Mouse (Mus musculus): ENCODE measurements around the gene Gdf7. TPM values are rescaled to one million over a fixed set of nuclear protein-coding genes. Genes with fewer than 3 reads are reported as not detected.

Gene Gdf7
- under 1 TPM; 0.48 to 0.63 TPM for total RNA-seq (2021)
- long read RNA-seq, experiment 1: 0 reads
- long read RNA-seq, experiment 2: 0 reads

DNA sequence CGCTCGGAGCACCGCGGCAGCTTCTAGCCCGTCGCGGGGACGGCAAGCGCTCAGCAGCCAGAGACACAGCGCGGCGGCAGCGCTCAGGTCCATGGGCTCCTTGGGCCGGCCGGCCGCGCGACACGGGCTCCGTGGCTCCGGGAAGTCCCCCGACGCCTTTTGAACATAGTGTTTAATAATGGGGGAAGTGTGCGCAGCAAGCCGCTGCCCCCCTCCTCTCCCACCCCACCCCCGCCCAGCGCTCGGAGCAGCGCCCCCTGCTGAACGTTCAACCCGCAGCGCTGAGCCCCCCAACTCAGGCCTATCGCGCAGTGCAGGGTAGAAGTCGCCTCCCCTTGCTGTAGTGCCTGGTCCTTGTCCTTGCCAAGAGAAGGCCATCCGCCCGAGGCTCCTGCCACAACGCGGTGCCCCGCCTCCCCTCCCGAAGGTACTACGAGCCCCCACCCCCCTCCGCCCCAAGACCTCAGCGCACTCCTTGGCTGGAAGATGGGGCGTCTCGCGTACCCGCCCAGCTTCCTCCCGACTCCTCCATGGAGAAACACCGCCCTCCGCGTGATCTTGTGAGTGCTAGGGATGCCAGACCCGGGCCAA, at the start of gene Gdf7:
Gene Gdf7 (minus strand): TSS at position 114 of the 591 bp plus-strand sequence.
- intact Hi-C loops (cut with DNase I): loop anchor here (5.0 kb wide), 1 partner anchor 95 kb away; the partner anchor contains the start of gene Ldah
- no peak for DNase-seq (ENCODE audit: low spot score in 2 of 2)

DNA sequence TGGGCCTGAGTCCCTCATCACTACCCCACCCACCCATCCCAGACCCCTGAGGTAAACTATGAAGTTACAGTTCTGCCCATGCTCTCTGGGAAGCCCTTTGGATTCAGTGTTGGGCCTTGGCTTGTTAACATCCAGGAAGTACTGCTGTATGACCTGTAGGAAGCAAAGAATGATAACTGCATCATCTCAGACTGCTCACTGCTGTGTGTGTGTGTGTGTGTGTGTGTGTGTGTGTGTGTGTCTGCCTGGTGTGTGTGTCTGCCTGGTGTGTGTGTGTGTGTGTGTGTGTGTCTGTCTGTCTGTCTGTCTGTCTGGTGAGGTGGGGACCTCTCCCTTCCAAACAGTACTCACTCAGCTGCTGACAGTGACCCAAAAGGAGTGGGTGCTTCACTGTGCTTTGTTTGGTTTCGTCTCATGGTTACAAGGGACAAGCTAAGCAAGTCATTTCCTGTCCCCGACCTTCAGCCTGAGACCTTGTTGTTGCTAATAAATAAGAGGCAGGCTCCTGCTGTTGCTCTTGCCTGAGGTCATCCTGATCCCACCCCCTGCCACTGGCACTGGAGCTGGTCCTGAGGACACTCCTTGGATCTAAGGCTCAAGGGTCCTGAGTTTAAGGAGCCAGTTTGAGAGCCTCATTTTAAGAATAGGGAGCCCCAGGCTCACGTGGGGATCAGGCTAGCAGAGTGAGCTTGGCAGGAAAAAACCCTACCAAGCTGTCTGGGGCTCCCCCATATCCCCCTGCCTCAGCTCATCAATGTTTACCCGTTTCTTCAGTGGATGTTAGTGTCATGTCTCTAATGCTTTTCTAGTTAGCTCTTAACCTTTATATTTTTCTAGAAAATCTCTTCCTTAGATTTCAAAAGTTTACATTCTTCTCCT, 49.5 kb upstream of the Gdf7 start:
- no peak for DNase-seq (ENCODE audit: low spot score in 2 of 2)
- intact Hi-C loops (cut with DNase I): no loop called here

GRCm38 (mm10) chr12:8348733-8349513, 47.2 kb upstream of the Gdf7 start:
- no peak for DNase-seq (ENCODE audit: low spot score in 2 of 2)
- intact Hi-C loops (cut with DNase I): loop anchor here (5.0 kb wide), 1 partner anchor 148 kb away; no protein-coding TSS in a partner anchor

DNA sequence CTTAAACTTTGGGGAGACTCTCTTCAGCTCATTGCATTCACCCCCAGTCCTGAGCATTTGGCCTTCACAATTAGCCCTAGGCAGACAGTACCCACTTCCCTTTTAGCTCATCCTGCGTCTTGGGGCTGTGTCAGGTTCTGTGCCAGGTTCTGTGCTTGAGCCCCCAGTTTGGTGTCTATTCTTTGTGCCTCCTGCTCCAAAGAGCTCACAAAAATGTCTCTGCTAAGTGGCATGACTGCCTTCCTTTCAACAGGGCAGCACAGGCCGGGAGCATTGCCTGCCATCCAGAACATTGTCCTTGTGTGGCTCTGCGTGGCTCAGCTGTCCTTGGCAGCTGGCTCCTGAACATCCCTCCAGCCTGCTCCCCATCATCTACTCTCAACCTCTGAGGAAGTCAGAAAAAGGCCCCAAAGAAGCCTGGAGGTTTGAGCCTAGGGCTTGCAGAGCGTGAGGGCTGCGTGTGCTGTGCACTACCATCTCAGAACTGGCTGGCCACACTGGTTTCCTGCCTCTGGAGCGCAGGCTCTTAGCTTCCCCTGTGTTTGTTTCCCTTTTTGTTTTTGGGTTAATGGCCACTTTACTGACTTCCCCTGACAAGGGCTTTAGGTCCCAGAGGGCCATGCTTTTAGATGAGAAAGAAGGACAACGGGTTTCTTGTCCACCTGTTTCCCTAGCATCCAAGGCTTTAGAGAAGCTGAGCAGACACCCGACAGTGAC, 46.1 kb upstream of the Gdf7 start:
- no peak for DNase-seq (ENCODE audit: low spot score in 2 of 2)
- intact Hi-C loops (cut with DNase I): loop anchor here (5.0 kb wide), 1 partner anchor 149 kb away; no protein-coding TSS in a partner anchor

GRCm38 (mm10) chr12:8345539-8345938, 43.8 kb upstream of the Gdf7 start:
- no peak for DNase-seq (ENCODE audit: low spot score in 2 of 2)
- intact Hi-C loops (cut with DNase I): loop anchor here (5.0 kb wide), 1 partner anchor 152 kb away; no protein-coding TSS in a partner anchor

DNA sequence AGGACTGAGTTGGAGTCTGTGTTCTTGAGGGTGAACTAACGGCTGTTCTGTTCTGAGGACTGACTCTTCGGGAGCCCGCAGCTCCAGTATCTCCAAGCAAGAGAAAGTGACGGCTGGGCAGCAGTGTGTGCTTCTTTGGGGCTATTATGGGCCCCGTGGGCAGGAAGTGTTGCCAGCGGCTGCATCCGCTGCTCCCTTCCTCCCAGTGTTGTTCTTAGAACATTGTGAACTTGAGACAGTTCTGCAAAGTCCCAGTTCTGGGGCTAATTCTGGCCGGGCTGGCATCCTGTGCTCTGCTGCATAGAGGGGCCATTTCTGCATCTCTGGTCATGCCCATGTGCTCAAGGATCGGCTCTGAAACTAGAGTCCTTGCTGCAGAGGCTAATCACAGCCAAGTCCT, 43.1 kb upstream of the Gdf7 start:
- DNase-seq (ENCODE audit: low spot score in 2 of 2): peak; percentile 82 to 94
- intact Hi-C loops (cut with DNase I): loop anchor here (5.0 kb wide), 1 partner anchor 152 kb away; no protein-coding TSS in a partner anchor

DNA sequence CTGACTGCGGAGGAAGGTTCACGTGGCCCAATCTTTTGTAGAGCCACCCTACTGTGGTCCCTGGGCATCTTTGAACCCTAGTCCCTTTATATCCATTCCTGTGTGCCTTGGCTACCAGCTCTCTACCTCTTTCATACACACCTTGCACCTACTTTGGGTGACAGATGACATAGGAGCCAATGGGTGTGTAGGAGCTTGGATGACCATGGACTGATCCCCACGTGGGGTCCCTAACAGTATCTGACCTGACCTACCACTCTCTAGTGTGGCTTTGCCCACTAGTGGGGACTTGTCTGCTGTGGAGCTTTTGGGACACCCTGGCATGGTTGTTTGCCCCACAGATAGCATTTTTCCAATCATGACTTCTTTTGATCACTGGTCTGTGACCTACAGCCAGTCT, 41.6 kb upstream of the Gdf7 start:
- intact Hi-C loops (cut with DNase I): no loop called here
- no peak for DNase-seq (ENCODE audit: low spot score in 2 of 2)

DNA sequence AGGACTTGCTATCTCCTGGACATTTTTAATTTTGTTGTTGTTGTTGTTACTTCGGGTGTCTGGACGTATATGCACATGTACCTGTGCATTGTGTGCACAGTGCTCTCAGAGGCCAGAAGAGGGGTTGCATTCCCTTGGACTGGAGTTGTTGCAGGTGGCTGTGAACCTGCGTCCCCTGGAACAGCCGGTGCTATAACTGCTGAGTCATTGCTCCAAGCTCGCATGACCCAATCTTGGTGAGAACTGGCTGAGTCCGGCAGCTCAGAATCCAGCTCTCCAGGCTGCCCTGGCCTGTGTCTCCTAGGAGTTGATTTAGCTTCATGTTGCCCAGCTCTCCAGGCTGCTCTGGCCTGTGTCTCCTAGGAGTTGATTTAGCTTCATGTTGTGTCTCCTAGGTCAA, 39.3 kb upstream of the Gdf7 start:
- intact Hi-C loops (cut with DNase I): no loop called here

DNA sequence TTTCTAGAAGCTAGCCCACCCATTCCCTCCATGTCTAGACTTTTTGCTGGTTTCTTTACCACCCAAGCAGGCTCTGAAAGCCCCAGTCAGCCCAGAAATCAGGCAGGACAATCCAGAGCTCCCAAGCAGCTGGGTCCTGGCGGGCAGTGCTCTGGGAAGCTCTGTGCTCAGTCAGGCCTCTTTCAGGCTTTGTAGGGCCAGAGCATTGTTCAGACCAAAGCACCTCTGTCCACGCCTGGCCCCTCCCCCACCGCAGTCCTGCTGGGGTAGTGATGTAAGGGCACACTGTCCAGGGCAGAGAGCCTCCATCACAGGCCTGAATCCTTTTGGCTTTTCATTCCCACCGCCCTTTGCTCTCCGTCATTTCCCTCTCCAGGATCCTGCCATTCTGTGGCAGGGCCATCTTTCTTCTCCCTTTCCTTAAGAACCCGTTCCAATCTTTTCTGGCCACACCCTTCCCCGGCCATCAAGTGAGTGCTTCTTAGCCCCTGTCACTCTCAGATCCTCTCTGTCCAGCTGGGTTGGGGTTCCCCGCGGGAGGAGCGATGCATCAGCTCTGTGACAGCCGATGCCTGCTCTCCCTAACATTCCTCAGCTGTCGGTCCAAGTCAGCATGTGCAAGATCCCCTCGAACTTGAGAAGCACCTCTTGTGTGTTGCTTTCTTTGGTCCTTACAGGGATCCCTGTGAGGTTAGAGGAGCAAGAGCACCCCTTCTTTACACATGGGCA, 38.0 kb upstream of the Gdf7 start:
- DNase-seq (ENCODE audit: low spot score in 2 of 2): no peak
- intact Hi-C loops (cut with DNase I): no loop called here

More for the DNA sequence above, 39.3 kb upstream of the Gdf7 start:
- DNase-seq (ENCODE audit: low spot score in 2 of 2): no peak

DNA sequence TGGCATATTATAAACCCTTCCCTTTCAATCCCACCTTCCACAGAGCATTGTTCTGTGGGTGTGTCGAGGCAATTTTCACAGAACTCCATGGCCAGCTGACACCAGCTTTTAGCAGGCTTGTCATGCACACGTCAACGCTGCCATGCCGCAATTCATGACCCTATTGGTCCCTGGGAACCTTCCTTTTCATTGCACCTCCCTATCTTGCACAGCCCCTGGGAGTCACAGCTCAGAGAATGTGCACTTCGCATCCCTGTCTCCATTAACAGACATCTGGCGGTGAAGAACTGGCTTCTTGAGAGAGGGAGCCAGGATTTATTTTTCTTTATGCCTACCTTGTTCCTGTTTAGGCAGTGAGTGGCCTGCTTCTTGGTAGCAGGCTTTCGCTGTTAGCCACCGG, 37.2 kb upstream of the Gdf7 start:
- intact Hi-C loops (cut with DNase I): no loop called here
- DNase-seq (ENCODE audit: low spot score in 2 of 2): no peak

- no peak for DNase-seq (ENCODE audit: low spot score in 2 of 2)
- intact Hi-C loops (cut with DNase I): no loop called here
Observed at GRCm38 (mm10) chr12:8338491-8338890, 36.7 kb upstream of the Gdf7 start.

GRCm38 (mm10) chr12:8337286-8338060, 35.7 kb upstream of the Gdf7 start:
- intact Hi-C loops (cut with DNase I): no loop called here
- no peak for DNase-seq (ENCODE audit: low spot score in 2 of 2)

GRCm38 (mm10) chr12:8336601-8337285, 35.0 kb upstream of the Gdf7 start:
- intact Hi-C loops (cut with DNase I): no loop called here

DNA sequence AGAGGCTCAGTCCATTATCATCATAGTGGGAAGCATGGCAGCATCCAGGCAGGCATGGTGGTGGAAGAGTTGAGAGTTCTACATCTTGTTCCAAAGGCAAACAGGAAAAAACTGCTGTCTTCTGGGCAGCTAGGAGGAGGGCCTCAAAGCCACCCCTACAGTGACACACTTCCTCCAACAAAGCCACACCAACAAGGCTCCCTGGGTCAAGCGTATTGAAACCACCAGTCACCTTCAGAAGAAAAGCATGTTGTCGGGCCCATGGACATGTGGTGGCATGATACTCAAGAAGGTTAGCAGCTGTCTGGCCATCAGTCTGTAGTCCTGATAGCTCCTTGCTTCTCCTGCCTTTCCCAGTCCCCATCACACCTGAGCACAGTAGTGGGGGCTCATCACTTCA, 33.7 kb upstream of the Gdf7 start:
- DNase-seq (ENCODE audit: low spot score in 2 of 2): no peak
- intact Hi-C loops (cut with DNase I): no loop called here

More at GRCm38 (mm10) chr12:8336601-8337285, 35.0 kb upstream of the Gdf7 start:
- no peak for DNase-seq (ENCODE audit: low spot score in 2 of 2)

GRCm38 (mm10) chr12:8334261-8334660, 32.5 kb upstream of the Gdf7 start:
- intact Hi-C loops (cut with DNase I): no loop called here
- DNase-seq (ENCODE audit: low spot score in 2 of 2): no peak

DNA sequence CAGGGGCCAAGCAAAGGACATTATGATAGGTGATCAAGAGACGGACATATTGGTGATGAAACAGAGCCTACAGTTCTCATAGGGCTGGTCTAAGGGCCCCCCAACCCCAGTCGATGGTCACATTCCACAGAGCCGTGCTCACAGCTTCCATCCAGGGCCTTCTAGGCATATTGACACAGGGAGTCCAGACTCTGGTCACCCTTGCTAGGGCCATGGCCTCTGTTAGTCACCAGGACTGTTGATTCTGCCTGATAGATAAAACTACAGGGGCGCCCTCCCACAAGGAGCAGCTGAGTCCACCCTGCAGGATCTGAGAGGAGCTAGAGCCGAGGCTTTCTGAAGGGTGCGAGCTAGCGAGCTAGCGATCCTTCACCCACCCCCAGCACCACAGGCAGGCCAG, 31.9 kb upstream of the Gdf7 start:
- intact Hi-C loops (cut with DNase I): no loop called here
- DNase-seq (ENCODE audit: low spot score in 2 of 2): no peak

- no peak for DNase-seq (ENCODE audit: low spot score in 2 of 2)
- intact Hi-C loops (cut with DNase I): no loop called here
Observed at GRCm38 (mm10) chr12:8332174-8332542, 30.4 kb upstream of the Gdf7 start.

Measured in left cerebral cortex, postnatal 14 days (tissue).